Mouse (Mus musculus) testis, adult 2 months (tissue): ENCODE data around the gene Wnt2b.

Experiments
- CTCF ChIP-seq: fragments of 200-500 bp; IDR thresholded peaks from 2 replicates; pipeline ENCODE4 v1.5.1; 2012; ENCODE audit warnings: low read depth, mild to moderate bottlenecking, inconsistent platforms, low read length, moderate library complexity; ENCODE audit not compliant: control insufficient read depth, insufficient read depth, insufficient replicate concordance
- POLR2A ChIP-seq: fragments of 200-500 bp; IDR thresholded peaks from 2 replicates; pipeline ENCODE4 v1.6.1; 2012; ENCODE audit warnings: low read depth, mild to moderate bottlenecking, inconsistent platforms, low read length, moderate library complexity; ENCODE audit not compliant: control insufficient read depth

DNA sequence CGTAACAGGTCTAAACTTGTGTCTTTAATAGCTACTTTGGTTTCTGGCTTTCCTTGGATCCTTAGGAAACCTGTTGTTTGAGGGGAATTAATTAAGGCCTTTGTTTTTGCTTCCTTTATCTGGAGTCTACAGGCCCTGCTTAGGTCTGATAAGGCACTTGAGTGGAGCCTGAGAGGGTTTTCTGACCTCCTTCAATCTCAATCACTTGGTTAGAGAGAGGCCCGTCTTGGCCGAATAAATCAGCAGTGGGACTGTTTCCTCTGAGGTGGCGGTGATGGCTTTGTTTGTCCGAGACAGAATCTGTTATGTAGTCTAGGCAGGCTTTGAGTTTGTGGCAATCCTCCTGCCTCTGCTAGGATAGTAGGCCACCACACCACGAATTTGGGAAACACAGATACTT is 35.8 kb upstream of the Wnt2b start:
- TF ChIP-seq POLR2A (no peak), CTCF (no peak)
